Mouse (Mus musculus): ENCODE measurements around the gene Kcnmb4. TPM values are rescaled to one million over a fixed set of nuclear protein-coding genes. Genes with fewer than 3 reads are reported as not detected.
A peak's percentile ranks its signal among the peaks of the same experiment; 100 is the strongest.

Gene Kcnmb4
- polyA plus RNA-seq, 1 experiment from 2014 or later, result 38.7 TPM

DNA sequence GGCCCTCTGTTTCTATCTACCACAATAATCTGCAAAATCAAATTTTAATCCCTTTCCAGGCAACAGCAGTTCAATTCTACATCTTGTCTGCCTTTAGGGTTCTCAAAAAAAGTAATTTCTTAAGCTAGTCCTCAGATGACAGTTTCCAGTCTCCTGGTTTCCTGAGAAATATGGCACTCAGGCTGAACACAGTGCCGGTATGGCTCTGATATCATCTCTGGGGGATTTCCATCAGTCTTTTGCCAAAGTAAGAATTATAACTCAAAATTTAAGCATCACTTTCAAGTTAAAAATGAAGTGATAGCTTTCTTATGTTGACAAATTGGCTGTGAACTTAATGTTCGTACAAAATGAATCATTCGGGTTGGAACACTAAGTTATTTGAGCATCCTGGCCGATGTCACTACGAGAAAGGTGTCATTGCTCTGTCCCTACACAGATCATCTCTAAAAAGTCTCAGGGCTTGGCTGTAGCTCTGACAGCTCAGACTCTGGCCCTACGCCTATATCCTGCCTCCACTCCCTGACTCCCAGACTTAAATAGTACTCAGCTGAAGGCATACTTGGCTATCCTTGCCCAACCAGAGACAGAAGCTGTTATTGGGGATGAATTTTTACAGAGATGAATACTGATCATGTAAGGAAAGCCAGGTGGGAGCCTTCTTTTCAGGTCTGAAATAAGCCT is 70.8 kb downstream of the Kcnmb4 start:
- Histone ChIP-seq H3K27me3 (no peaks in the 10 kb centered on the region), H3K4me1 (replicated peaks) (peaks cover 10% of the 10 kb centered on the region), H3K4me3 (replicated peaks) (no peak overlapping the region), H3K36me3 (no peaks in the 10 kb centered on the region), H3K27ac (no peak overlapping the region), H3K9me3 (no peaks in the 10 kb centered on the region), H3K9ac (replicated peaks) (no peak overlapping the region), H3K4me2 (no peak overlapping the region)
- 85% methylated on average over 6 of the region's 6 CpGs for WGBS
- no peak for ATAC-seq (ENCODE audit: insufficient number of reproducible peaks, insufficient read depth, low FRiP score, low TSS enrichment, low read depth)

GRCm38 (mm10) chr10:116397973-116398372 is 75.7 kb downstream of the Kcnmb4 start:
- peak; percentile 57; the same call in 1 of the 2 replicates for ATAC-seq (ENCODE audit: insufficient number of reproducible peaks, insufficient read depth, low FRiP score, low TSS enrichment, low read depth)
- H3K4me3 ChIP-seq (replicated peaks), result peak overlapping the region; percentile 15; the same call in 1 of the 2 replicates
- 33% methylated on average over 12 of the region's 12 CpGs for WGBS
- H3K9ac ChIP-seq (replicated peaks), result no peak overlapping the region
- H3K36me3 ChIP-seq, result no peaks in the 10 kb centered on the region
- peaks cover 27% of the 10 kb centered on the region for H3K4me1 ChIP-seq (replicated peaks)
- no peak overlapping the region for H3K27ac ChIP-seq
- no peaks in the 10 kb centered on the region for H3K9me3 ChIP-seq
- no peaks in the 10 kb centered on the region for H3K27me3 ChIP-seq
- peak overlapping the region; percentile 51 for H3K4me2 ChIP-seq

- Histone ChIP-seq H3K9me3 (no peaks in the 10 kb centered on the region), H3K36me3 (no peaks in the 10 kb centered on the region), H3K27ac (no peak overlapping the region), H3K4me2 (peak overlapping the region; percentile 51), H3K27me3 (no peaks in the 10 kb centered on the region), H3K4me1 (replicated peaks) (peaks cover 27% of the 10 kb centered on the region), H3K4me3 (replicated peaks) (peak overlapping the region; percentile 15; the same call in 1 of the 2 replicates), H3K9ac (replicated peaks) (0 out of 2 replicates have a peak overlapping the region, but pooled peaks have one; percentile 34)
- WGBS, result 33% methylated on average over 14 of the region's 14 CpGs
- ATAC-seq (ENCODE audit: insufficient number of reproducible peaks, insufficient read depth, low FRiP score, low TSS enrichment, low read depth), result peak; percentile 11; the same call in 1 of the 2 replicates
Measured at GRCm38 (mm10) chr10:116397573-116397972, 76.1 kb downstream of the Kcnmb4 start.

DNA sequence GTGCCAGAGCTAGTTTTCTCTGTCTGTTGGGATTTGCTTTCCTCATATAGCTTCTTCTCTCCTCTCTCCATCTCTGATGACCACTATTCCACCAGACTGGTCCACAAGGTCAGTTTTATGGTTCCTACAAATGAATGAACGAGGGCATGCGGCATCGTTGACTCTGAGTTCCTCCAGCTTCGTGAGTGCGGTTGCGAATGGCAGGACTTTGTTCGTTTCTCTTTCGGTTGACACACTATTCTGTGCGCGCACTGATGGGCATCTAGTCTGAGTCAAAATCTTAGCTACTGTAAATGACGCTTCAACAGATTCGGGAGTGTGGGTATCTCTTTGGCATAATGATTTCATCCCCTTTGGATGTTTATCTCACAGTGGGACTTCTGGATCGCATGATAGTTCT is 76.7 kb downstream of the Kcnmb4 start:
- peaks cover 27% of the 10 kb centered on the region for H3K4me1 ChIP-seq (replicated peaks)
- H3K4me3 ChIP-seq (replicated peaks), result no peak overlapping the region
- 86% methylated on average over 13 of the region's 13 CpGs for WGBS
- no peak overlapping the region for H3K4me2 ChIP-seq
- no peaks in the 10 kb centered on the region for H3K9me3 ChIP-seq
- no peaks in the 10 kb centered on the region for H3K27me3 ChIP-seq
- no peak for ATAC-seq (ENCODE audit: insufficient number of reproducible peaks, insufficient read depth, low FRiP score, low TSS enrichment, low read depth)
- H3K27ac ChIP-seq, result no peak overlapping the region
- no peaks in the 10 kb centered on the region for H3K36me3 ChIP-seq
- H3K9ac ChIP-seq (replicated peaks), result no peak overlapping the region

DNA sequence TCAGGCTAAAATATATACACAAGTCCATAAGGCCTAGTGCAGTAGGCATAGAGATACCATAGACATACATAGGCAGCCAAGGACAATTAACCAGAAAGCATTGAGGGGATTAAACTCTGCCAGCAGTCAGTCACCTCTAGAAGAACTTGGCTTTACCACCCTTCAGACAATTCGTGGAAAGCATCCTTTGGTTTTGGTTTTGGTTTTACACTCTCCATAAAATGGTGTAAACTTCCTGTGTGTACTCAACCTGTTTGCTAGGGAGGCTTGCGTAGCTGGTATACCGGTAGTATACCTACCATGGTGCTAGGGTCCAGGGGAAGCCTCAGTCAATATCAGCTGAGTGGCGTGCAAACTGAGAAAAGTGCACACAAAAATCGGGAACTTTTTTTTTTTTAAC is 77.4 kb downstream of the Kcnmb4 start:
- peaks cover 27% of the 10 kb centered on the region for H3K4me1 ChIP-seq (replicated peaks)
- no peaks in the 10 kb centered on the region for H3K27me3 ChIP-seq
- H3K36me3 ChIP-seq, result no peaks in the 10 kb centered on the region
- 86% methylated on average over 5 of the region's 5 CpGs for WGBS
- ATAC-seq (ENCODE audit: insufficient number of reproducible peaks, insufficient read depth, low FRiP score, low TSS enrichment, low read depth), result no peak
- H3K4me2 ChIP-seq, result no peak overlapping the region
- H3K4me3 ChIP-seq (replicated peaks), result no peak overlapping the region
- H3K9ac ChIP-seq (replicated peaks), result no peak overlapping the region
- H3K27ac ChIP-seq, result no peak overlapping the region
- H3K9me3 ChIP-seq, result no peaks in the 10 kb centered on the region

- H3K36me3 ChIP-seq, result no peaks in the 10 kb centered on the region
- 0 out of 2 replicates have a peak overlapping the region, but pooled peaks have one; percentile 2 for H3K27ac ChIP-seq
- H3K9me3 ChIP-seq, result no peaks in the 10 kb centered on the region
- WGBS, result 66% methylated on average over 4 of the region's 4 CpGs
- H3K27me3 ChIP-seq, result no peaks in the 10 kb centered on the region
- peaks cover 27% of the 10 kb centered on the region for H3K4me1 ChIP-seq (replicated peaks)
- no peak overlapping the region for H3K4me2 ChIP-seq
- ATAC-seq (ENCODE audit: insufficient number of reproducible peaks, insufficient read depth, low FRiP score, low TSS enrichment, low read depth), result no peak
- H3K4me3 ChIP-seq (replicated peaks), result no peak overlapping the region
- H3K9ac ChIP-seq (replicated peaks), result no peak overlapping the region
Measured at GRCm38 (mm10) chr10:116394585-116394984, 79.1 kb downstream of the Kcnmb4 start.

DNA sequence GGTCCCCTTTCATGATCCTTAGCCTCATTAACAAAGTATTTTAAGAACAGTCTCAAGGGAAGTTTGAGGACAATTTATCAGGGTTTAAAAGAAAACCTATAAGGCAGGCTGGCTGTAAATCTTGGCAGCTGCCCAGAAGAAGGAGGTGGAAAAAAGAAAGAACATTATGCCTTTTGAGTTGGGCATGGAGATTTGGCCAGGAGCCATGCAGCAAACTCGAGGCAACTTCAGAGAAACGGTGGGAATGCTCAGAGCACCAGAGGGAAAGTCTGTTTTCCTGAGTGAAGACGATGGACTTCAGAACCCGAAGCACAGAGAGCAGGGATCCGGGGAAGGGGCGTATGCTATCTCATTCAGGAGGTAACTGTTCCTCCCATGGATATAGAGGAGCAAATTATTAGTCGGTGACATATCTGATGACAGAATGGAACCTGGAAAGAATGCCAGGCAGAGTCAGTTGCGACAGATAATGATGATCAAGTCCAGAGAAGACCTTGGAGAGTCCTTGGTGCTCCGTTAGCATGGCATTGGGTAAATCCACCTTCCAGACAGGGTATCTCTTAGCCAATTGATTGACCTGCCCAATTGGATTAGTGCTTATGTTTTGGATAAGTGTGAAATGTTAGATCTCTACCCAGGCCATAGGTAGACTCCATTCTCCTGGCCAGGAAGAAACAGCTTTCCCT is 79.7 kb downstream of the Kcnmb4 start:
- no peaks in the 10 kb centered on the region for H3K36me3 ChIP-seq
- ATAC-seq (ENCODE audit: insufficient number of reproducible peaks, insufficient read depth, low FRiP score, low TSS enrichment, low read depth), result no peak
- no peak overlapping the region for H3K4me3 ChIP-seq (replicated peaks)
- no peak overlapping the region for H3K9ac ChIP-seq (replicated peaks)
- H3K9me3 ChIP-seq, result no peaks in the 10 kb centered on the region
- H3K27ac ChIP-seq, result peak overlapping the region; percentile 8; the same call in 1 of the 2 replicates
- peaks cover 27% of the 10 kb centered on the region for H3K4me1 ChIP-seq (replicated peaks)
- no peak overlapping the region for H3K4me2 ChIP-seq
- H3K27me3 ChIP-seq, result no peaks in the 10 kb centered on the region
- 69% methylated on average over 9 of the region's 9 CpGs for WGBS

DNA sequence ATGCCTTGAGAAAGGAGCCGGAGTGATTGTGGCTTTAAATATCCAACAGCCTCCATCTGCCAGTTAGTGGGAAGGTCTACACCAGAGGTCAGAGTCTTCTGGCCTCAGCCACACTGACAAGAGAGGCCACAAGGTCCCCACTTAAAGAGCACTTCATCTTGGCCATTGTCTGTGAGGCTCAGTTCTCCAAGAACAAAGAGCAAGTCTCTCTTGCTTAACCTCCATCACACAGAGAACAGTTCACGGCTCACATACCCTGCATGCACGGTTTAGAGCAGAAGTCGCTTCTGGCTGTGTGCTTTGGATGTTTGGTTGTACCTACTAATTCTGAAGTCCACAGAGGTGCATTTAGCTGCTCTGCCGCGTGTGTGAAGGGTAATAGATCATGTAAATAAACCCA is 84.8 kb downstream of the Kcnmb4 start:
- 74% methylated on average over 6 of the region's 6 CpGs for WGBS
- H3K36me3 ChIP-seq, result no peaks in the 10 kb centered on the region
- H3K4me3 ChIP-seq (replicated peaks), result no peak overlapping the region
- H3K27ac ChIP-seq, result 0 out of 2 replicates have a peak overlapping the region, but pooled peaks have one; percentile 36
- H3K9ac ChIP-seq (replicated peaks), result no peak overlapping the region
- H3K4me1 ChIP-seq (replicated peaks), result peaks cover 23% of the 10 kb centered on the region
- no peak overlapping the region for H3K4me2 ChIP-seq
- no peaks in the 10 kb centered on the region for H3K27me3 ChIP-seq
- no peak for ATAC-seq (ENCODE audit: insufficient number of reproducible peaks, insufficient read depth, low FRiP score, low TSS enrichment, low read depth)
- no peaks in the 10 kb centered on the region for H3K9me3 ChIP-seq

GRCm38 (mm10) chr10:116386391-116386885 is 87.2 kb downstream of the Kcnmb4 start:
- ATAC-seq (ENCODE audit: insufficient number of reproducible peaks, insufficient read depth, low FRiP score, low TSS enrichment, low read depth), result no peak
- no peaks in the 10 kb centered on the region for H3K36me3 ChIP-seq
- no peak overlapping the region for H3K4me3 ChIP-seq (replicated peaks)
- 40% methylated on average over 7 of the region's 7 CpGs for WGBS
- H3K4me1 ChIP-seq (replicated peaks), result peaks cover 15% of the 10 kb centered on the region; the same call in 1 of the 2 replicates
- no peak overlapping the region for H3K9ac ChIP-seq (replicated peaks)
- no peak overlapping the region for H3K4me2 ChIP-seq
- no peaks in the 10 kb centered on the region for H3K9me3 ChIP-seq
- H3K27ac ChIP-seq, result no peak overlapping the region
- H3K27me3 ChIP-seq, result no peaks in the 10 kb centered on the region

- Histone ChIP-seq H3K27me3 (no peaks in the 10 kb centered on the region), H3K36me3 (no peaks in the 10 kb centered on the region), H3K9ac (replicated peaks) (no peak overlapping the region), H3K27ac (no peak overlapping the region), H3K4me2 (no peak overlapping the region), H3K9me3 (no peaks in the 10 kb centered on the region), H3K4me3 (replicated peaks) (no peak overlapping the region), H3K4me1 (replicated peaks) (peaks cover 15% of the 10 kb centered on the region; the same call in 1 of the 2 replicates)
- WGBS, result 89% methylated on average over 4 of the region's 4 CpGs
- no peak for ATAC-seq (ENCODE audit: insufficient number of reproducible peaks, insufficient read depth, low FRiP score, low TSS enrichment, low read depth)
Measured at GRCm38 (mm10) chr10:116384401-116384800, 89.3 kb downstream of the Kcnmb4 start.

DNA sequence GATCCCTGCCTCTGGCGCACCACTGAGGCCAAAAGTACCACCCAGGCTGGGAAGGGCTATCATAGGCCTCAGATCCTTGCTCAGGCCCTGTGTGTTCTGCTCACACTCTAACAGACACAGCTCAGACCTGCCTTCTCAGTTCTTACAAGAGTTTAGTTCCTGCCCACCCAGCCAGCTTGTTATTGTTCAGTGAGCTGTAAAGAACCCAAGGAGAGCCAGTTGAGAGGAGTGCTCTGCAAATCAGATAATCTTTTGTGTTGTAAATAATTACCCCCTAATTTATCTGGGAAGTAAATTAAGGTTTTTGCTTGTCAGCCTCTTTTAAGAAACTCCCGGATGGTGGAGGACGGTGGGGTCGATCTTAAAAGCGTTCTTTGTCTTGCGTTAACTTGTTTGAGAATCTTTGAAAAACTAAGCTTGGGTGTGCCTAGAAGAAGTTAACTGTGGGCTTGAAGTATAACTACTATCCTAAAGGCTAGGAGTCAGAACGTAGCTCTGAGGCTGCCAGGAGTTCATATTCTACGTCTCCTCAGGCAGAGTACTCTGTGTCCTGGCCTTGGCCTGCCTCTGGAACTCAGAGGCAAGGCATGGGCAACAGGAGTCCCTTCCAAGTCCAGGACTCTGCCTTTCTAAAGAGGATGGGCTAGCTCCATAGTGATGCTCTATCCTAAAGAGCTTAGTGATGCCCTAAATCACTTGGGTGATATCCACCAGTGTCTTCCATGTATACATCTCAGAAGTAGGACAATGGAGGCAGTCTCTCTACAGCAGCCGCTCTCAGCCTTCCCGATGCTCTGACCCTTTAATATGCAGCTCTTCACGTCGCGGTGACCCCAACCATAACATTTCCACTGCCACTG is 90.6 kb downstream of the Kcnmb4 start:
- H3K4me2 ChIP-seq, result no peak overlapping the region
- no peak overlapping the region for H3K4me3 ChIP-seq (replicated peaks)
- H3K27ac ChIP-seq, result no peak overlapping the region
- WGBS, result 71% methylated on average over 13 of the region's 13 CpGs
- H3K27me3 ChIP-seq, result no peaks in the 10 kb centered on the region
- H3K9me3 ChIP-seq, result no peaks in the 10 kb centered on the region
- H3K9ac ChIP-seq (replicated peaks), result no peak overlapping the region
- peaks cover 15% of the 10 kb centered on the region; the same call in 1 of the 2 replicates for H3K4me1 ChIP-seq (replicated peaks)
- no peak for ATAC-seq (ENCODE audit: insufficient number of reproducible peaks, insufficient read depth, low FRiP score, low TSS enrichment, low read depth)
- H3K36me3 ChIP-seq, result no peaks in the 10 kb centered on the region

Data from limb, embryonic 12.5 days (tissue).